Mouse (Mus musculus): Measurements from ENCODE around the gene Etv6. TPM values are rescaled to one million over a fixed set of nuclear protein-coding genes. Genes with fewer than 3 reads are reported as not detected.

Etv6 gene
- total RNA-seq, 2 experiments from 2014 or later, result 7.8 to 8.3 TPM

- intact Hi-C loops (cut with DNase I; ENCODE audit: low total_unique reads), result no loop called here
- no peak for DNase-seq
These were observed 227.6 kb downstream of the Etv6 start for GRCm38 (mm10) chr6:134262911-134263607.

- intact Hi-C loops (cut with DNase I; ENCODE audit: low total_unique reads), result no loop called here
- no peak for DNase-seq
These were observed 238.4 kb downstream of the Etv6 start for GRCm38 (mm10) chr6:134273884-134274283.

- intact Hi-C loops (cut with DNase I; ENCODE audit: low total_unique reads), result no loop called here
These were observed 241.5 kb downstream of the Etv6 start for GRCm38 (mm10) chr6:134276954-134277353.

GRCm38 (mm10) chr6:134282095-134282494 lies 246.6 kb downstream of the Etv6 start:
- intact Hi-C loops (cut with DNase I; ENCODE audit: low total_unique reads), result no loop called here
- DNase-seq, result no peak

More at GRCm38 (mm10) chr6:134276954-134277353, 241.5 kb downstream of the Etv6 start:
- DNase-seq, result no peak

GRCm38 (mm10) chr6:134291823-134292222 lies 256.3 kb downstream of the Etv6 start:
- intact Hi-C loops (cut with DNase I; ENCODE audit: low total_unique reads), result no loop called here
- DNase-seq, result no peak

- no peak for DNase-seq
- intact Hi-C loops (cut with DNase I; ENCODE audit: low total_unique reads), result no loop called here
These were observed 256.9 kb downstream of the Etv6 start for GRCm38 (mm10) chr6:134292404-134292803.

- intact Hi-C loops (cut with DNase I; ENCODE audit: low total_unique reads), result no loop called here
- DNase-seq, result no peak
These were observed 258.4 kb downstream of the Etv6 start for GRCm38 (mm10) chr6:134293615-134294508.

GRCm38 (mm10) chr6:134297884-134298619 lies 262.6 kb downstream of the Etv6 start:
- DNase-seq, result no peak
- intact Hi-C loops (cut with DNase I; ENCODE audit: low total_unique reads), result no loop called here

- intact Hi-C loops (cut with DNase I; ENCODE audit: low total_unique reads), result no loop called here
- no peak for DNase-seq
These were observed 266.5 kb downstream of the Etv6 start for GRCm38 (mm10) chr6:134301951-134302350.

GRCm38 (mm10) chr6:134311346-134311745 lies 275.8 kb downstream of the Etv6 start:
- intact Hi-C loops (cut with DNase I; ENCODE audit: low total_unique reads), result no loop called here
- peak; percentile 7 for DNase-seq

- no peak for DNase-seq
- intact Hi-C loops (cut with DNase I; ENCODE audit: low total_unique reads), result no loop called here
These were observed 277.1 kb downstream of the Etv6 start for GRCm38 (mm10) chr6:134312571-134312970.

GRCm38 (mm10) chr6:134317371-134317770 lies 281.9 kb downstream of the Etv6 start:
- intact Hi-C loops (cut with DNase I; ENCODE audit: low total_unique reads), result no loop called here
- peak; percentile 7 for DNase-seq

Other genes with a start within 250 kb of the Etv6 start
- gene Kap, start 181.9 kb upstream of the Etv6 start, total RNA-seq (2021), result not detected